Mouse (Mus musculus): ENCODE measurements at regions not wholly inside any gene's neighbourhood (a gene's known extent, or its start where the extent isn't known, plus 50 kb on each side); places are given as distances from the start of the nearest gene placed in this dataset.

- DNase-seq (ENCODE audit: low read depth): no peak
Measured at GRCm38 (mm10) chr7:74688116-74688702, 133.6 kb upstream of the Slco3a1 start.

GRCm38 (mm10) chr7:74687303-74688115, 132.9 kb upstream of the Slco3a1 start:
- DNase-seq (ENCODE audit: low read depth): no peak

- peak; percentile 30 for DNase-seq (ENCODE audit: low read depth)
Measured at GRCm38 (mm10) chr7:74683979-74684378, 129.4 kb upstream of the Slco3a1 start.

- DNase-seq (ENCODE audit: low read depth): no peak
Measured at GRCm38 (mm10) chr7:74673626-74674295, 119.2 kb upstream of the Slco3a1 start.

GRCm38 (mm10) chr7:74669110-74669509, 114.5 kb upstream of the Slco3a1 start:
- no peak for DNase-seq (ENCODE audit: low read depth)

- peak; percentile 18 for DNase-seq (ENCODE audit: low read depth)
Measured at GRCm38 (mm10) chr7:74667106-74667505, 112.5 kb upstream of the Slco3a1 start.

- no peak for DNase-seq (ENCODE audit: low read depth)
Measured at GRCm38 (mm10) chr7:74663820-74664219, 109.2 kb upstream of the Slco3a1 start.

GRCm38 (mm10) chr7:74647310-74647709, 92.7 kb upstream of the Slco3a1 start:
- DNase-seq (ENCODE audit: low read depth): peak; percentile 43

- no peak for DNase-seq (ENCODE audit: low read depth)
Measured at GRCm38 (mm10) chr7:74640171-74640570, 85.6 kb upstream of the Slco3a1 start.

GRCm38 (mm10) chr7:74632217-74632616, 77.6 kb upstream of the Slco3a1 start:
- no peak for DNase-seq (ENCODE audit: low read depth)

- DNase-seq (ENCODE audit: low read depth): no peak
Measured at GRCm38 (mm10) chr7:74628799-74629468, 74.4 kb upstream of the Slco3a1 start.

All from fibroblast of lung, adult 2 months (primary cell).